Mouse (Mus musculus) embryo, embryonic 10.5 days (tissue): ENCODE measurements around the gene Prkab2.

Experiments
- DNase-seq: peaks from one replicate; pipeline ENCODE4 v3.0.0-alpha.2; 2015; ENCODE audit warnings: low spot score

Gene Prkab2

DNA sequence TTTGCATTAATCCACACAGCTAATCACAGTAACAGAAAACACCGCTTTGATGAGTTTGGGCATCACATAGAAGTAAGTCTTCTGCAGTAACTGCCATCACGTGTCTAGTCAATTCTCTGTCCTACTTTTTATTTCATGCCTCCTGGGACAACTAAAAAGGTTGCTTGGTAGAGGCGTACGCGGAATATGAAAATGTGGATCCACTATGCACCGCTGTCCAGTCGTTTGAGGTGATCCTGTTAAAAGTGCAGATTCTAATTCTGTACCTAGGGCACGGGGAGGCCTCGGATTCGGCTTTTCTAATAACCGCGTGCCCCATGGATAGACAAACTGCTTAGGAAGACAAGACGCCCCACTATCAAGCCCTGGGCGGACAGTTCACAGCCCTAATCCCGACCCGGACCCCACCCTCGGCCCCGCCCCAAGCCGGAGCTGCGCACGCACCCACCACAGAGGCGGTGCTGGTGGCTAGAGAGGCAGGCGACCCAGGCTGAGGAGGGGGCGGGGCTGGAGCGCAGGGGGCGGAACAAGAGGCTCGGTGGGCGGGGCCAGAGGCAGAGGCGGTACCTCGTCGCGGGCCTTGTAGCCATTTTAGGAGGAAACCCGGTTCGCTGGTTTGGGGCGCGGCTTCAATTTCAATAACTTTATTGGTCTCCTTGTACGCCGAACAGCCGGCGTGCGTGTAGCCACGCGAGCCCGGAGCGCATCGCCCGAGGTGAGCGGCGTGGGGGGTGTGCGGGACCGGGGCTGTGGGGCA is at the start of gene Prkab2:
Prkab2 (plus strand) TSS at position 539 of the 757 bp plus-strand sequence.
- peak; percentile 98 for DNase-seq

DNA sequence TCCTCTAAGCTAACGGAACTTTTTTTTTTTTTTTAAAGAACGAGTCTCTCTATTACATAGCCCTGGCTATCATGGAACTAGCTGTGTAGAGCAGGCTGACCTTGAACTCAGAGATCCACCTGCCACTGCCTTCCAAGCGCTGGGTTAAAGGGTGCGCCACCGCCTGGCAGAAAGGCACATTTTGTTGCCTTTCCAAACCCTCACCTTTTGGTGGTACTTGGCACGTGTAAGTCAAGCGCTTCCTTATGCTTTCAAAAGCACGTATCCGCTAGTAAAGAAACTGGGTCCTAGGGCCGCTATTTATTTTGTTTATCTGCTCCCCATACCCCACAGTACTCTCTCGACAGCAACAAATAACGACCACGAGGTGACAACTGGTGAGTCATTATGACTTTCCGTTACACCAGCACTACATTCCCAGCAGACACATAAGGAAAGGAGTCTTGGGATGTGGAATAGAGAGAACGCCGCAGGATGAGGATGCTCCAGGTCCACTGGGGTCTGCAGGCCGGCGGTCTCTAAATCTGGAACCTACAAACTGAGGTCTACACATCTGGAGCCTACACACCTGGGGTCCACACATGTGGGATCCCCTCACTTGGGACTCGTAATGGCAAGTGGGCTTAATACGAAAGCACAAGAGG is 48.7 kb upstream of the Prkab2 start:
- DNase-seq, result peak; percentile 60

DNA sequence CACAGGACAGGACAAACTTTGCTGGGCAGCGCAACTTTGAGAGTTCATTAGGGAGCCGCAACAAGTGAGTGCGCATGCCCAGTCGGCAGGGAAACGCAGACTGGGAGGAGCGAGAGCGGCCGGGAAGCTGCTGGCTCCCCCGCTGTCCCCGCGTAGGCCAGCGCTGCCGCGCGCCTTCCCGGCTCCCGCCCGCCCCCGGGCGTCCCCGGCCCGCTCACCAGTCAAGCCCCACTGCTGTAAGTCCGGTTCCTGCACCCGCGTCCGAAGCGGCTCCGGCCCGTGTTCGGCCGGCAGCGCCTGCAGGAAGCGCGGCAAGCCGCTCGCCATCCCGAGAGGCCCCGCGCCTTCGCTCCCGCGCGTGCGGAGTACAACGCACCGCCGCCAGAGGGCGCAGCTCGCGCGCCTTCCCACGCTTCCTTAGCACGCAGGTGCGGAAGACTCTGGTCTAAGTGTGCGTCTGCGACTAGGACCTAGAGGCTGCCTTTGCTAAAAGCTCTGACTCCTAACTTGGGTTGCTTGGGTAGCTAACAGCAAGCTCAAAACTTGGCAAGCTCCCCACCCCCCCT is 48.1 kb upstream of the Prkab2 start, which contains the start of gene Chd1l:
Chd1l (minus strand) TSS at position 359 of the 566 bp plus-strand sequence.
- peak; percentile 93 for DNase-seq

DNA sequence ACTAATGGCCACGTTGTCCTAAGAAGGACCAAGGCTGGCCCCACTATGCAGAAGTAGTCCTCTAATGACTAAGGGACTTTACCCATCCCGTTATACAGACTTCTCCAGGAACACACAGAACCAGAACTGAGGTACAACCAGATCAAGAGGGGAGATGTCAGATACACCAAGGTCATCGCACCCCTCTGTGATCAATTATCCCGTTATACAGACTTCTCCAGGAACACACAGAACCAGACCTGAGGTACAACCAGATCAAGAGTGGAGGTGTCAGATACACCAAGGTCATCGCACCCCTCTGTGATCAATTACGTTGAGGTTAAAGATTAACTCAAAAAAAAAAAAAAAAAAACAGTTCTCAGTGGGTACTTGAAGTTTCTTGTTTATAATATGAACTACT is 47.0 kb upstream of the Prkab2 start:
- no peak for DNase-seq

DNA sequence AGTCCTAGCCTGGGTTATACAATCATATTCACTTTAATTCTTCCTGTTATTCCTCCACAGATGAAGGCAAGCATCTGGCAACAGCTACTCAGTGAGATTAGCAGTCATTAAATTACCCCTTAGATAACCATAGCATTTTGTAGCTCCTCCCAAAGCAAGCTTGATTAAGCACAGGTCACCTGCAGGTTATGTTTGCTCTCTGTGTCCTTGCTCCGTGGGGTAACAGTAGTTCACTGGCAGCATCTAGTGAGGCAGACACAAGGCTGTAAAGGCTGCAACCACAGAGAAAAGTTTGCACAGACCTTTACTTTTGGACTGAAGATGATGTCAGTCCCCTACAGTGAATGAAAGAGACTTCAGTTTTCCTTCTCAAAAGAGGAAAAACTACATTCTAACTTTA is 42.8 kb upstream of the Prkab2 start:
- DNase-seq, result no peak

DNA sequence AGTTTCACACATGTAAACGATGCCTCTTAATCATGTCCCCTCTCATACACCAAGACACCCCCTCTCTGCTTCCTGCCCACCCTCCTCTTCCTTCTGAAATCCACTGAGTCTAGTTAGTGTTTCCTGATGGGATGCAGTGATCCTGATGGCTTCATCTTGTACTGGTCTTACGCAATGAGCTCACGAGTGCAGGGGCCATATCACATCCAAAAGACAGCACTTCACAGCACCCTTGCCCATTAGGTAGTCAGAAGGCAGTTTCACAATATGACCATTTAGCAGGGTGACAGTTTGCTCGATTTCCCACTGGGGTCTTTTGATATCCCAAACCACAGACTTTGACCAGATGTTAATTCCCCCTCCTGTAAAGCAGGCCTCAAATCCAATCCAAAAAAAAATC is 42.1 kb upstream of the Prkab2 start:
- no peak for DNase-seq

DNA sequence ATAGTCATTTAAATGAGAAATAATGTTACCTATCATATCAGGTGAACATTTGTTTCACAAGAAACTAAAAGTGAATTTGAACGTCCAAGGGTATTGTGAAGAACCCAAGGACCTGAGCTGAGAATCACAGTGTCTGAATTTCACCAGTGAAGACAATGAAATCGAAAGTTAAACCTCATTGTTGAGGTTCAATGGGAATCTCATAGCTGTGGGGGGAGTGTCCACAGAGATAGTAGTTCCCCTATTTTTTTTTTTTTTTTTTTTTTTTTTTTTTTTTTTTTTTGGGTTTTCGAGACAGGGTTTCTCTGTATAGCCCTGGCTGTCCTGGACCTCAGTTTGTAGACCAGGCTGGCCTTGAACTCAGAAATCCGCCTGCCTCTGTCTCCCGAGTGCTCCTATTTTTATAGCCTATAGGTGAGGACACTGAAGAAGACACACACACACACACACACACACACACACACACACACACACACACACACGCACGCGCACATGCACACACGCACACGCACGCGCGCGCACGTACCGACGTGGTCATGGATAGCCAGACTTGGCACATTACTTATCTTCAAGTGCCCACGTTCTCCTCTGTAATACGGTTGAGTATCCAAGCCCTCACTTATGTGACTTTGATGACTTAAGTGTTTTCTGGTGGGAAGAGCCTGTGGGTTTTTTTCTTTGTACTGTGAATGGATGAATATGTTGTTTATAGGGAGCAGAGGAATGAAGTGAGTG is 40.7 kb upstream of the Prkab2 start:
- no peak for DNase-seq

DNA sequence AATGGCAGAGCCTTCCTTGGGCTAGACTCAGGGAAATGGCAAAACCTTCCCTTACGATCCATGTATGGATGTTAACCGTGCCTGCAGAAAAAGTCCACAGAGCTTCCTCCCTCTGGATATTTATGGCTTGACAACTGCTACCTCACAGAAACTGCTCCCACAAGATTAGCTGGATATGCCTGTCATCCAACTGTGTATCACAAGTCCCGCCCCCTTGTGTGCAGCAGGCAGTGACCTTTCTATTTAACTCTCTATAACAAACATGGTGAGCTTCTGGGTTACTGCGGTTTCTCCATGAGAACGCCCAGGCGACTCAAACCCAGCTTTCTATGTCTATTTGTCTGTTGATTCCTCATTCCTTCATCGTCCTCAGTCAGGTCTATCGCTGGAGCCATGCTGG is 40.1 kb upstream of the Prkab2 start:
- DNase-seq, result no peak

DNA sequence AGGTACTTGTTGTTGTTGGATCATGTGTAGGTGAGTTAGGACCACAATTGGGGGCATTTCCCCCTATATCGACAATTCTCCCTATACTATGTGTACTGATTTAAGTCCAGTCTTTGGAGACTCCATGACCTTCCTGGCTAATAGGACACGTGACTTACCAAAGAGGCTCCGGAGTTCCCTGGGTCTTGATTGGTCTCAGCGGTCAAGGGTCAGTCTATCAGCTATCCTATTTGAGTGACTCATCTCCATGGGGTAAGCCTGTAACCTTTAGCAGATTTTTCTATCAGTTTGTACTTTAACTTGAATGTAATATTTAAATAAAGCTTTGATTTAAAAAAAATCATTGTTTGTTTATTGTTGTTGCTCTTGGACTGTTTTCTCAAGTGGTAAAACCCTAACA is 37.3 kb upstream of the Prkab2 start:
- DNase-seq, result no peak

DNA sequence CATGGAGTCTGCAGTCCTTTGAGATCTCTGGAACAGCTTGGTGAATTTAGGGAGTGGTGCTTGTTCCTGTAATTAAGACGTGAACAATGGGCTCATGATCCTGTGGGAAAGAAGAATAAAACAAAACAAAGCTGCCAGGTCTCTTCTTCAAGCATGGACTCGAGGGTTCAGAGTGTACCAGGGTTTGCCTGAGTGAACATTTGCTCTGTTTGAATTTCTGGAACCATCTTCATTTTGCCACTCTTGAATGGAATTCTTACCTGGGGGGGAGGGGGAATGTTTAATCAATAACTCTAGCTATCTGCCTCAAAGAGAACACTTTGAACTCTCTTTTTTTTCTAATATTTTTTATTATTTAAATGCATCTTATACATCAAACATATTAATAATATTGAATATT is 33.4 kb upstream of the Prkab2 start:
- no peak for DNase-seq

DNA sequence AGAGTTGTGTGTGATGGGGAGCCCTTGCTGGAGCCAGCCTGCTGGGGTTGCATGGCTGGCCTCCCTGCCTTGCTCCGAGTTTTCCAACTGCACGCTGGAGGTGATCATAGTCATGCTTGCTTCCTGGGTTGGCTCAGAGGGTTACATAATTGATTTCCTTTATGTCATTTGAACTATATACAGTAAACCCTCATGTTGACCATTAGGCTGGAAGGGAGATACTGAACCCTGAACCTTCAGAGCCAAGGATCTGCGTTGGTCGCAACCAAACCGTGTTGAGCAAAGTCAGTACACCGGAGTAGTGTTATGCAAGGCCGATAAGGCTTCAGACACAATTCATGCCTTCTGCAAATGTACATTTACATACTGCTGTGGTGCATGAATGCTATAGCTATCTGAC is 30.1 kb upstream of the Prkab2 start:
- DNase-seq, result no peak

DNA sequence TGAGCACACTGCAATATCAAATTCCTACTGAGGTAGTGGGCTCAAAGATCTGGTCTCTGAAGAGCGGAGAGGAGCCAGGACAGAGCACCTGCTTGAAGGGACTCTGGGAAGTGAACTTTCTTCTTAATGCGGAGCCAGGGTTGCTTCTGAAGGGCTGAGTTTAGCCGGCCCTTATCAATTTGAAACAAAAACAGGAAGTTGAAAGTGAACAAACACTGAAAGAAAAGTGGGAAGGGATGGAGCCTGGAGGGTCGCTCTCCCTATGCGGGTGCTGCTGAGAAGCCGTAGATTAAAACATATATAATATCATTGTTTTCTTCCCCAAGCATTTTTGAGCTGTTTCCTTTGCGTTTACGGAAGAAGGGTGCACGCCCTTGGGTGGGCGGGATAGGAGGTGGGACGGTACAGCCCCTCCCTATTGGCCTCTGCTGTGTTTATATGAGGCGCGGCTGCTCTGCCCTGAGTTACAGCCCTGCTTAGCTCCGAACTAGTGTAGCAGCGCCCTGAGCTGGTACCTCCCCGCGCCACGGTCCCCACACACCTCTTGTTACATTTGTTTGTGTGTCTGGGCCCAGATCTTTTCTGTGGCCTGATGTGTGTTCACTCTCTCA is 29.5 kb upstream of the Prkab2 start, which contains the start of gene Fmo5:
Fmo5 (plus strand) TSS at position 414 of the 611 bp plus-strand sequence.
- DNase-seq, result peak; percentile 55

DNA sequence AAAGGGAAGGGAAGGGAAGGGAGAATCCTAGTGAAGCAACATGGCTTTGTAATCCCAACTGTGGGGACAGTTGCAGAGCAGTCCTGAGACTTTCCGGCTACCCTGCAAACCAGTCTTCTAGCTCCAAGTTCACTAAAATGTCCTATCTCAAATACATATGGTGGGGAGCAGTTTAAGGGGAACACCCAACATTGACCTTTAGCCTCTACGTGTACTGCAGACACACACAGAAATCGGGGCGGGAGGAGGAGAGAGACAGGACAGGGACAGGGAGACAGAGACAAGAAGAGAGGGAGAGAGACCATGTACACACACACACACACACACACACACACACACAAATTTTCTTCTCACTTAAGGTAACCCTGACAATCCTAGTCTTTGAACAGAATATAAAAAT is 28.1 kb upstream of the Prkab2 start:
- DNase-seq, result no peak

DNA sequence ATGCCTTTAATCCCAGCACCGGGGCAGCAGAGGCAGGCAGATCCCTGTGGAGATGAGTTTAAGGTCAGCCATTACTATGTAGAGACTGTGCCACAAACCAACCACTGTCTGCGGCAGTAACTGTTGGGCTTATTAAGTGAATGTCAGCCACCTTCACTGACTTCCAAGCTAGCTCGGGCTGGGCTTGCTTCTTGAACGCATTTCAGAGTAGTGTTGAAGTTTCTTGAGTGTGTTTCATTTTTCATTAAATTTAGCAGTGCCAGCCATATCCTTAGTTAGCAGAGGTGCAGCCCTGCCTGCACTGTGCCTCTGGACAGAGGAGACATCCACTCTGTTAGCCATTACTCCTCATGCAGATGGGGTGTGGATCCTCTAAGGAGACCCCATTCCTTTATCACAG is 27.2 kb upstream of the Prkab2 start:
- DNase-seq, result no peak

DNA sequence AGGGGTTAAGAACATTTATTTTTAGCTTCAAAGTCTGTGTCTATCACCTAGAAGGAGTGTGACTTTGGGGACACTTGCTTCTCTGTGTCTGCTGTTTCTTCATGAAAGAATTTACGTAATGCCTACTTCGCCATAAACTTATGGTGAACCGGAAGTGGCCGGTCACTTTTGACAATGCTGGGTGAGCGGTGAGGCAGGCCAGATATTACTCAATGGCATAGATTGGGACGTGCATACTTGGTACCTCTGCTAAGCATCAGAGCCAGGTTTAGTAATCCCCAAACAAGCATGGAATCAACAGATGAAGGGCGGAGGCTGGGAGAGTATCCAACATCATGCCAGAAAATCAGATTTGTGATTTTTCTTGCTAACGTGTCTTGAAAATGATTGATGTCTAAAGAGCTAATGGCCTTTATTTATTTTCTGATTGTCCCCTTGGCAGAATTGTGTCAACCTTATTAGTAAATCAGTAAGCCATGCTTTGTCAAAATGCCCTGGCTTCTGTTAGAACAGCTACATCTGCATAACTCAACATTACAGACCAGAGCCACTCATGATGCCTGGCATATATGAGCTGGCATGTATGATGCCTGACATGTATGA is 26.6 kb upstream of the Prkab2 start:
- no peak for DNase-seq

DNA sequence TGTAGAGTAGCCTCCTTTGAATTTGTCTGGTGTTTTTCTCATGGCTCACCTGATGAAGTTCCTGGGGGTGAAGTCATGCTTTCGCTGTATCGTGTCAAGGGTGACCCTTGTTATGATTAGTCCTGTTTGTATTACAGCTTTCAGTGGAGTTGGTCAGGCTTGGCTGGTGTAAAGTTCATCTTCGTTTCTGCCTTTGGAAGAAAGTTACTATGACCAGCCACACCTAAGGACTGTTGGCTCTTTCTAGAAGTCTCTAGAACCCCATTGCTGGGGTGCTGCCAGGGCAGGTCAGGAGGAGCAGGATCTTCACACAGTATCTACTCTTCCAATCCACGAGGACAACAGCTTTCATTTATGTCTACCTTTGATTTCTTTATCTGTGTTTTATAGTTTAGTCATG is 24.5 kb upstream of the Prkab2 start:
- DNase-seq, result no peak

DNA sequence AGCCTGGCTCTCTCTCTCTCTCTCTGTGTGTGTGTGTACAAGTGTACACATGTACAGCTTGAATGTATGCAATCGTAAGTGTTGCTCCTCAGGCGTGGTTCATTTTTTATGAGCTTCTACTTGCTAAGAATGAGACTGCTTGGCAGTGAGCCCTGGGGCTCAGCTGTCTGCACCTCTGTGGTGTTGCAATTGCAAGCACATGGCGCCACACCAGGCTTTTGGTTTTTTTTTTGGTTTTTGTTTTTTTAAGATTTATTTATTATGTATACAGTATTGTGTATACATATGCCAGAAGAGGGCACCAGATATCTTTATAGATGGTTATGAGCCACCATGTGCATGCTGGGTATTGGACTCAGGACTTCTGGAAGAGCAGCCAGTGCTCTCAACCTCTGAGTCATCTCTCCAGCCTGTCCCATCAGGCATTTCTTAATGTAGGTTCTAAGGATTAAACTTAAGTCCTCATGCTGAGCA is 23.7 kb upstream of the Prkab2 start:
- no peak for DNase-seq

DNA sequence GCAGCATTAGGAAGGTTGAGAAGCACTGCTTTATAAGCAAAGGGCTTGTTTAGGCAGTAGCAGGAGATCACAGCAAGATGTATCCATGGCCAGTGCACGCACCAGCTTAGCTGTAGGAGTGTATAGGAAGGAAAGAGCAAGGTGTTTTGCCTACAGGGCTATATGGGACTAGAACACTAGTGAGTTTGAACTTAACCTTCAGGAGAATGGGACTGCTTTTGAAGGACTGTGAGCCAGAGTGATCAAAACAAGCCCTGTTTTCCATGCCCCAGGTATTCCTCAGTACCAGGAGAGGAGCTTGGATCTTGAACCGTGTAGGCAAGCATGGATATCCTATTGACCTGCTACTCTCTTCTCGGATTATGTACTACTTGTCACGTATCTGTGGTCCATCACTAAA is 16.6 kb upstream of the Prkab2 start:
- DNase-seq, result no peak

DNA sequence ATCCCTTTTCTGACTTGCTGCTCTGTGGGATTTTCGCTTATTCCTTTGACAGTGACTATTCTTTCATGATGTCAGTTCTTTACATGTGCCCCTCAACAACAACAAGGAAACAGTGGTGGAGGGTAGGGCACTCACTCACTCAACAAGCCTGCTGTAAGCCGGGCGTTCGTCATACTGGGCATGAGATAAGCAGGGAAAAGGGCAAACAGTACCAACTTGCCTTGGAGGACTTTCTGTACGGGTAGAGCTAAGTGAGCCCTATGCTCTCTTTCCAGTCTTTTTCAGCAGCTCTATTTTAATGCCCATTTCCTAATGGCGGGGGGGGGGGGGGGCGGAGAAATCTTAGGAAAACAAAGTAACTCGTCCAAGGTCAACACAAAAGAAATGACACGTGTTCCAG is 16.0 kb upstream of the Prkab2 start:
- DNase-seq, result no peak

DNA sequence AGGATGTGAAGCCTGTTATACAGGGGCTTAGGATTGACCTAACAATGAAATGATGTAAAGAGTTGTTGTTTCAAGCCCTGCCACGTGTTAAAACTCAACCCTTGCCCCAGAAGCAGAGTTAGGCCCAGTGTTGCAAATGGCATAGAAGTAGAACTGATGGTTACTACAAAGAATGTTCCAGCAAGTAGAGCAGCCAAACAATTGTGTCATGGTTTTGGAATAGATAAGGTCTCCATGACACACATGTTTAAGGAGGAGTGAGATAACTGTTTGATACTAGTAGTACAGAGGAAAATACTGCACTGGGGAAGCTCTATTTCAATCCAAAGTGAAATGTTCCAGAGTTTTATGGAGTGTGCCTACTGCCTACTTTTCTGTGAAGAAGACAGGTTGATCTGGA is 9.5 kb upstream of the Prkab2 start:
- DNase-seq, result no peak

DNA sequence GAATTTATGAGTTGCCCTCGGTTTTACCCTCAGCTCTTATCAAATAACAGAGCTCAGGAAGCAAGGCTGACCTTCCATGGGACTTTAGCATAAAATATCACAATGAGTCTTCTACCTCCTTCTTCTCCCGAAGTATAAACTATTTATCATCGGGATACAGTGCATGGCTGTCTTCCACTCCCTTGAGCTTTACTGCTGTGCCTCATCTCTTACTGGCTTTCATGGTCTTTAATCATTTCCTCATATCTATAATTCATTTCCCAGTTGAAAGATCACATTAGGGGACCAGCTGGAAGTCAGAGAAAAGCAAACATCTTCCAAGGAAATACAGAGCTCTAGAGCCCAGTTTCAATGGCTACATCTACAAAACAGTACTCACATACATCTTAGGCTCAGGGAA is 9.0 kb upstream of the Prkab2 start:
- no peak for DNase-seq

DNA sequence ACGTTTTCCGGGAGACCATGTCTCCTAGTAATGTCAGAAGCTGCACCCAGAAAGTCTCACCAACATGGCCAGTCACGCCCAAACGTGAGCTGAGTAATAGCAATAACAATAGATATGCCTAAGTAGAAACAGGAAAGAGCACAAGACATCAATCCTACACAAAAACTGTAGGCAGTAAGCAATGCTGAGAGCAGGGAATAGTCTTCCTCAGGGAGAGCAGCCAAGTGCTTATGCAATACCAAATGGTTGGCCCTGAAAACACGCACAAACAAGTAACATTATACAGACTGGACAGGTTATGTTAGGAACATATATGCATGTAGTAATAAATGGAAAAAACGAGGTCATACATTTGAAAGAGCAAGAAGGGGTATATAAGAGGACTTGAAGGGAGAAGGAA is 8.5 kb upstream of the Prkab2 start:
- DNase-seq, result no peak
